Mouse (Mus musculus) spleen, adult 2 months (tissue): Measurements from ENCODE around the gene Cltc.

Experiments
- CTCF ChIP-seq: fragments of 200-500 bp; IDR thresholded peaks from 2 replicates; pipeline ENCODE4 v1.5.1; 2011; ENCODE audit warnings: mild to moderate bottlenecking, inconsistent platforms; ENCODE audit not compliant: insufficient read depth, insufficient read length, insufficient replicate concordance; ENCODE audit errors: extremely low read depth
- POLR2A ChIP-seq: fragments of 200-500 bp; IDR thresholded peaks from 2 replicates; pipeline ENCODE4 v1.6.1; 2011; ENCODE audit warnings: low read depth, low read length, inconsistent platforms

GRCm38 (mm10) chr11:86692546-86692945, 64.8 kb downstream of the Cltc start:
- TF ChIP-seq POLR2A (no peak), CTCF (no peak)
